Mouse (Mus musculus) heart, postnatal 0 days (tissue): Measurements from ENCODE around the gene Myom3.

Experiments
- CTCF ChIP-seq: IDR thresholded peaks from 2 replicates; pipeline ENCODE4 v1.5.1; 2016; ENCODE audit warnings: antibody characterized with exemption, control low read depth, low read depth
- EP300 ChIP-seq: IDR thresholded peaks from 2 replicates; pipeline ENCODE4 v1.6.1; 2016; ENCODE audit warnings: antibody characterized with exemption, low read depth

GRCm38 (mm10) chr4:135787271-135787670 is 27.8 kb downstream of the Myom3 start:
- no peak for TF ChIP-seq EP300
- no peak for TF ChIP-seq CTCF
